Mouse (Mus musculus) bone marrow, adult 2 months (tissue): ENCODE measurements around the gene Magi2.

Experiments
- CTCF ChIP-seq: fragments of 200-500 bp; IDR thresholded peaks from 2 replicates; pipeline ENCODE4 v1.5.1; 2011; ENCODE audit warnings: low read length, control low read depth; ENCODE audit not compliant: control insufficient read depth, insufficient read depth
- POLR2A ChIP-seq: fragments of 200-500 bp; IDR thresholded peaks from 2 replicates; pipeline ENCODE4 v1.6.1; 2011; ENCODE audit warnings: low read depth, mild to moderate bottlenecking, control low read depth, low read length, borderline replicate concordance; ENCODE audit not compliant: control insufficient read depth

GRCm38 (mm10) chr5:20674523-20674922, 1447.7 kb downstream of the Magi2 start:
- TF ChIP-seq CTCF (no peak), POLR2A (no peak)
